Mouse (Mus musculus) thymus, adult 2 months (tissue): ENCODE measurements at regions not wholly inside any gene's neighbourhood (a gene's known extent, or its start where the extent isn't known, plus 50 kb on each side); places are given as distances from the start of the nearest gene placed in this dataset.

Source experiments
- CTCF ChIP-seq: fragments of 200-500 bp; IDR thresholded peaks from 2 replicates; pipeline ENCODE4 v1.5.1; 2012; ENCODE audit warnings: mild to moderate bottlenecking, control low read depth, low read length, moderate library complexity, borderline replicate concordance; ENCODE audit not compliant: control insufficient read depth, poor library complexity, insufficient read depth; ENCODE audit errors: extremely low read depth
- POLR2A ChIP-seq: fragments of 200-500 bp; IDR thresholded peaks from 2 replicates; pipeline ENCODE4 v1.6.1; 2012; ENCODE audit warnings: mild to moderate bottlenecking, low read length, control low read depth, moderate library complexity; ENCODE audit not compliant: control insufficient read depth, poor library complexity, insufficient read depth; ENCODE audit errors: extremely low read depth

DNA sequence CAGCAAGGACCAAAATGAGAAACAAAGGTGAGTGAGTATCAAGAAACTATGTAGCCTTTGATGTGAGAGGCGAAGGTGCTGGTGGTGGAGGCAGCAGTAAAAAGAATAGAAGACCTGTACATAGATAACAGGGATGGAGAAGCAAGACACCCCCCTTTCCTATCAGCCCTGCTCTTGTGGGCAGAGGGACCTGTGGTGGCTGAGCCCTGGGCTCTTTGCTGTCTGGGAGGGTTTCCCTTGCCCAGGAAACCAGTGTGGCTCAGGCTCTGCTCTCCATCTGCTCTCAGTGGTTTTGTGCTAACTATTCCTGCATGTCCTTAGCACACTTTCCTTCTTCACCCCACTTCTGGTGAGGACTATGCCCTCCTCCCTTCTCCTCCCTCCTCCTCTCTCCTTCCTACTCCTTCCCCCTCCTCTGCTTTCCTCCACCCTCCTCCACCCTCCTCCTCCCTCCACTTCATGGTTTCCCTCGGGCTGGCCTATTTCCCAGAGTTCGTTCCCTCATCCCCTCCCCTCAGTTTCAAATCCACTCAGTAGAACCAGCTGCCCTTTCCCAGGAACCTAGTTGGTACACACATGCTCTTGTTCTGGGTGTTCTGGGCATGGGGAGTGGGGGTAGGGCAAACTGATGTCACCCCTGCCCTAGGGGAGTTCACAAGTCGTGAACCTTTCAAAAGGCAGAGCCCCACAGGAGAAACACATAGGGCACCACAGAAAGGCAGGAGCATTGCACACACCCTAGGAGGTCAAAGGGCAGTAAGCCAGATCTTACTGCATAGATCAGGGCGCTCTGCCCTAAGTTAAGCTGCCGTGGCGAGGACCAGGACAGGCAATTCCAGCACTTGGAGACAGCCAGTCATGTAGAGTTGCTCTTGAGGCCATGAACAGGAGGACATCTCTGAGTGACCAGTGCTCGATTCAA lies 93.1 kb downstream of the Cpn2 start:
- TF ChIP-seq CTCF, result no peak
- no peak for TF ChIP-seq POLR2A
